Mouse (Mus musculus): ENCODE results near the gene Ube2c. TPM values are rescaled to one million over a fixed set of nuclear protein-coding genes. Genes with fewer than 3 reads are reported as not detected.
A peak's percentile ranks its signal among the peaks of the same experiment; 100 is the strongest.

Gene Ube2c
- polyA plus RNA-seq (2014; fragmentation: Nextera tagmentation; extraction: Ambion mirVana) = 396 and 433 TPM in 2 replicates

DNA sequence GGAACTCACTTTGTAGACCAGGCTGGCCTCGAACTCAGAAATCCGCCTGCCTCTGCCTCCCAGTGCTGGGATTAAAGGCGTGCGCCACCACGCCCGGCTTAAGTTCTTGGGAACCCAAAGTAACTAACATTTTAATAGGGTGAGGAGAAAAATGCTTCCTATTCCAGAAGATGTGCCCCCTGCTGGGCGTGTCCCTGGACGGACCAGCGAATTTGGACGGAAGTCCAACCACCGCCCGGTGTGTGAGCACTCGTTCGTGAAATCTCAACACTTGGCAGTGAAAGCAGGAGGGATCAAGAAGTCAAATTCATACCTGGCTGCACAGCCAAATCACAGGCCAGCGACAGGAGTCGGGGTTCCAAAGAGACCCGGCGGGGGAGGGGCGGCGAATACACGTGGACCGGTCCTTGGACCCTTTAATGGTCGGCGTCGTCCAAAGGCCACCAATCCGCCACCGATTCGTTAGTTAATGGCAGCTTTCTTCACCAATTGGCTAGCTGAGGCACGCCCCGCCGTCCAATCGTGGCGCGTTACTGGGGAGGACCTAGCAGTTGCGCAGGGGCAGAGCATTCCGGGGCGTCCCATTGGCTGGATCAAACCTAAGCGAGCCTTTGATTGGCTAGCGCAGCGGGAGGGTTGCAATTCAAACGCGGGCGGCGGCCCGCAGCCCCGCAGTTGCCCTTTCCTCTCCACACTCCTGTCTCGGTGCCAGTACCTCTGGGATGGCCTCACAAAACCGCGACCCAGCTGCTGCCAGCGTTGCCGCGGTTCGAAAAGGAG is at the start of gene Ube2c:
Gene Ube2c, plus strand, starts transcription at position 641 of the 780 bp plus-strand sequence.
- Histone ChIP-seq H3K4me1 (ENCODE audit: control insufficient read depth, insufficient read depth, low read length) (peaks cover 17% of the 10 kb centered on the region), H3K4me3 (ENCODE audit: low read depth, low read length) (peak within 1 kb of the TSS; percentile 87), H3K4me2 (replicated peaks; ENCODE audit: low read depth, low read length) (peak within 1 kb of the TSS; percentile 84), H3K27me3 (ENCODE audit: control insufficient read depth, insufficient read depth, low read length) (no peaks in the 10 kb centered on the region), H3K9me3 (ENCODE audit: control insufficient read depth, low read depth, low read length) (no peaks in the 10 kb centered on the region), H3K27ac (ENCODE audit: low read length) (no peak within 1 kb of the TSS; the same call in 1 of the 2 replicates), H3K36me3 (ENCODE audit: control insufficient read depth, insufficient read depth, low read length) (peaks cover 52% of the 10 kb centered on the region), H3K9ac (replicated peaks; ENCODE audit: low read depth, low read length) (peak within 1 kb of the TSS; percentile 80)
- ATAC-seq (ENCODE audit: insufficient number of reproducible peaks, insufficient read depth, low FRiP score, low read depth) = peak; percentile 99
- under 1% methylated on average over 52 of the region's 53 CpGs for WGBS

DNA sequence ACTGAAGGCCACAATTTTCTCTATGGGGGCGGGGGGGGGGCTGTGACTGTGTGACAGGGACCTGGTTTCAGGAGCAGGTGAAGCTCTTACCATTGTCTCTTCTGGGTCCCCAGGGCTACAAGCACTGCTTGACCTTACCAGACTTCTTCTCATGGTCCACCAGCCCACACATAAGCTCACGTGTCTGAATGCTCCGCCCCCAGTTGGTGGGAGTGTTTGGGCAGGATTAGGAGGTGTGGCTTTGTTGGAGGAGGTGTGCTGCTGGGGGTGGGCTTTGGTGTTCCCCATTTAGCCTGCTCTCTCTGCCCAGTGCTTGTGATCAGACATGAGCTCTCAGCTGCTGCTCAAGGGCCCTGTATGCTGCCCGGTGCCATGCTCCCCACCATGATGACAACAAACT is 46.4 kb upstream of the Ube2c start:
- no peak overlapping the region for H3K4me2 ChIP-seq (replicated peaks; ENCODE audit: low read depth, low read length)
- H3K4me1 ChIP-seq (ENCODE audit: control insufficient read depth, insufficient read depth, low read length) = no peaks in the 10 kb centered on the region
- ATAC-seq (ENCODE audit: insufficient number of reproducible peaks, insufficient read depth, low FRiP score, low read depth) = no peak
- no peaks in the 10 kb centered on the region for H3K27me3 ChIP-seq (ENCODE audit: control insufficient read depth, insufficient read depth, low read length)
- H3K27ac ChIP-seq (ENCODE audit: low read length) = no peak overlapping the region
- H3K9ac ChIP-seq (replicated peaks; ENCODE audit: low read depth, low read length) = no peak overlapping the region
- 74% methylated on average over 4 of the region's 4 CpGs for WGBS
- H3K36me3 ChIP-seq (ENCODE audit: control insufficient read depth, insufficient read depth, low read length) = no peaks in the 10 kb centered on the region
- no peak overlapping the region for H3K4me3 ChIP-seq (ENCODE audit: low read depth, low read length)
- no peaks in the 10 kb centered on the region for H3K9me3 ChIP-seq (ENCODE audit: control insufficient read depth, low read depth, low read length)

DNA sequence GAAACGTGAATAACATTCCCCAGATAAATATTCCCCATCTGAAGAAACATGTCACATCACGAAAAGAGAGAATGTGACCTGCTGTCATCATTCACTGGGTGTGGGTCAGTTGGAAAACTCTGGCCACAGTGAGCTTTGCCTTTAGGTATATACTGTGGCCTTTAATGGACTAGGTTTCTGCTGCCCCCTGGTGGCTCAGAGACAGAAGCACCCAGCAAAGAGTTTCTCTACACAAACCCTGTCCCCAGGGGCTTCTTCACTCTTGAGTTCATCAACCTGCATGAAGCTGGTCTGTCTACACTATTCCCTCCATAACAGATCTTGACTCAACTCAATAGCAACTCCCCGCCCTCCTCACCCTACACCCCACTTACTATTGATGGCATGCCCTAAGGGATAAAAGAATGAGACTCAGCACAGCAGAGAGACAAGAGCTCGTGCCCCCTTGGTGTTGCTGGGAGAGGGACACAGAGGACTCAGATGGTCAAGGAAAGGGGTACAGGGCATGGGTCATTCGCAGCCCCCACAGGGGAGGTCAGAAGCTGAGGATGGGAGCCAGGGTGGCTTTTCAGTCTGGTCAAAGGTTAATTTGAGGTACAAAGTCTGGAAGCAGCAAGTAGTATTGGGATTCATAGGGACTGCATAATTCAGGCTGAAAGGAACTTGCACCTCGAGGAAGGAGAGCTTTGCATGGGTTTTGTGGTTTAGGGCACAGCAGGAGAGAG is 43.6 kb upstream of the Ube2c start:
- no peak overlapping the region for H3K27ac ChIP-seq (ENCODE audit: low read length)
- H3K36me3 ChIP-seq (ENCODE audit: control insufficient read depth, insufficient read depth, low read length) = no peaks in the 10 kb centered on the region
- no peak overlapping the region for H3K4me2 ChIP-seq (replicated peaks; ENCODE audit: low read depth, low read length)
- no peaks in the 10 kb centered on the region for H3K9me3 ChIP-seq (ENCODE audit: control insufficient read depth, low read depth, low read length)
- 23% methylated on average over 6 of the region's 6 CpGs for WGBS
- no peak overlapping the region for H3K9ac ChIP-seq (replicated peaks; ENCODE audit: low read depth, low read length)
- no peaks in the 10 kb centered on the region for H3K27me3 ChIP-seq (ENCODE audit: control insufficient read depth, insufficient read depth, low read length)
- no peaks in the 10 kb centered on the region for H3K4me1 ChIP-seq (ENCODE audit: control insufficient read depth, insufficient read depth, low read length)
- ATAC-seq (ENCODE audit: insufficient number of reproducible peaks, insufficient read depth, low FRiP score, low read depth) = peak; percentile 67; the same call in 1 of the 2 replicates
- H3K4me3 ChIP-seq (ENCODE audit: low read depth, low read length) = no peak overlapping the region

DNA sequence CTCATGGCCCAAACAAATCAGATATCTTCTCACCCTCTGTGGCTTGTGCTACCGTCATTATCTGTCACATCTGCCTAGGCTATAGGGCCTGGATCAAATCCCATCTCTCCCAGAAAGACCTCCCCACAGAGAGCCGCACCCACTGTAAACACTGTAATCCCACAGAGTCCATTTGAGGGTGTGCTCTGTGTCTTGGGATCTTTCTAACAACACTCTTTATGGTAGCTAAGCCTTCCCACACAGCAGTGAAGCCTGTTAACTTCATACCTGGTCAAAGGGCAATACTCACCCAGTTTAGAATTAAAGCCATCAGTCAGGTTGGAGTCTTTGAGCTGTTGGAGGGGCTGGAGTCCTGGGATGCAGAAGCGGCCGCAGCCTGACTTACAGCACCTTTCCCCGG is 38.0 kb upstream of the Ube2c start:
- Histone ChIP-seq H3K4me1 (ENCODE audit: control insufficient read depth, insufficient read depth, low read length) (no peaks in the 10 kb centered on the region), H3K9me3 (ENCODE audit: control insufficient read depth, low read depth, low read length) (no peaks in the 10 kb centered on the region), H3K4me3 (ENCODE audit: low read depth, low read length) (no peak overlapping the region), H3K36me3 (ENCODE audit: control insufficient read depth, insufficient read depth, low read length) (no peaks in the 10 kb centered on the region), H3K27ac (ENCODE audit: low read length) (no peak overlapping the region), H3K4me2 (replicated peaks; ENCODE audit: low read depth, low read length) (no peak overlapping the region), H3K9ac (replicated peaks; ENCODE audit: low read depth, low read length) (no peak overlapping the region), H3K27me3 (ENCODE audit: control insufficient read depth, insufficient read depth, low read length) (no peaks in the 10 kb centered on the region)
- WGBS = 53% methylated on average over 5 of the region's 5 CpGs
- ATAC-seq (ENCODE audit: insufficient number of reproducible peaks, insufficient read depth, low FRiP score, low read depth) = no peak

DNA sequence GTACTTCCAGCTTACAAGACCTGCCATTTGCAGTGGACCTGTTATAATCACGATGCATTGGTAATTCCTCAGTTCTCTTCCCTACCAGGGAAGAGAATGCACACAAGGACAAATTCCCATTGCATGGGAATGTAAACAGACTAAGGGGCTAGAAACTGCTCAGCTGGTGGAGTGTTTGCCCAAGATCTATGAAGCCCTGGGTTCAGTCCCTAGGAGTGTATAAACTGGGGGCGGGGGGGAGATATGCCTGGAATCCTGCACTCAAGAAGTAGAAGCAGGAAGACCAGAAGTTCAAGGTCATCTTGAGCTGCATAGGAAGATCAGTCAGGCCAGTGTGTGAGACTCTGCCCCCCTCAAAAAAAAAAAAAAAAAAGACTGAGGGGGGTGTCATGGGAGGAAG is 36.4 kb upstream of the Ube2c start:
- Histone ChIP-seq H3K4me1 (ENCODE audit: control insufficient read depth, insufficient read depth, low read length) (no peaks in the 10 kb centered on the region), H3K27ac (ENCODE audit: low read length) (no peak overlapping the region), H3K4me2 (replicated peaks; ENCODE audit: low read depth, low read length) (no peak overlapping the region), H3K4me3 (ENCODE audit: low read depth, low read length) (no peak overlapping the region), H3K9me3 (ENCODE audit: control insufficient read depth, low read depth, low read length) (no peaks in the 10 kb centered on the region), H3K9ac (replicated peaks; ENCODE audit: low read depth, low read length) (no peak overlapping the region), H3K27me3 (ENCODE audit: control insufficient read depth, insufficient read depth, low read length) (no peaks in the 10 kb centered on the region), H3K36me3 (ENCODE audit: control insufficient read depth, insufficient read depth, low read length) (no peaks in the 10 kb centered on the region)
- 0 out of 2 replicates have a peak, but pooled peaks have one; percentile 28 for ATAC-seq (ENCODE audit: insufficient number of reproducible peaks, insufficient read depth, low FRiP score, low read depth)
- whole genome bisulfite sequencing = 55% methylated on average over 2 of the region's 2 CpGs

DNA sequence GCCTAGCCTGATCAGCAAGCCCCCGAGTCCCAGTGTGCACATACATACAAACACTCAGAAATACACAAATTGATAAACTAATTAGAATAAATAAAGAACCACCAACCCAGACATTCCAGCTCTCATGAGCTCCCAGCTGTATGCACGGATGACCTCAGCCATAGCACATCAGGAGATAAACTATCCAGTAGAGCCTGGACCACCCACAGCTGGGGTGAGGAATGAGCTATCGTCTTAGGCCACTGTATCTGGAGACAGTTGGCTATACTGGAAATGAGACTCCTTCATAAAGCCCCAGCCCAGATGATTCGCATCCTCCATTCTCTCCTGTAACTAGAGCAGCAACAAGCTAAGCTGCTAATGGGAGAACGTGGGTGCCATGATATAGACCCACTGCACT is 34.9 kb upstream of the Ube2c start:
- H3K27me3 ChIP-seq (ENCODE audit: control insufficient read depth, insufficient read depth, low read length) = no peaks in the 10 kb centered on the region
- WGBS = 58% methylated on average over 5 of the region's 5 CpGs
- no peak overlapping the region for H3K4me2 ChIP-seq (replicated peaks; ENCODE audit: low read depth, low read length)
- no peak overlapping the region for H3K4me3 ChIP-seq (ENCODE audit: low read depth, low read length)
- ATAC-seq (ENCODE audit: insufficient number of reproducible peaks, insufficient read depth, low FRiP score, low read depth) = no peak
- H3K9ac ChIP-seq (replicated peaks; ENCODE audit: low read depth, low read length) = no peak overlapping the region
- H3K36me3 ChIP-seq (ENCODE audit: control insufficient read depth, insufficient read depth, low read length) = no peaks in the 10 kb centered on the region
- no peak overlapping the region for H3K27ac ChIP-seq (ENCODE audit: low read length)
- H3K4me1 ChIP-seq (ENCODE audit: control insufficient read depth, insufficient read depth, low read length) = no peaks in the 10 kb centered on the region
- H3K9me3 ChIP-seq (ENCODE audit: control insufficient read depth, low read depth, low read length) = no peaks in the 10 kb centered on the region

DNA sequence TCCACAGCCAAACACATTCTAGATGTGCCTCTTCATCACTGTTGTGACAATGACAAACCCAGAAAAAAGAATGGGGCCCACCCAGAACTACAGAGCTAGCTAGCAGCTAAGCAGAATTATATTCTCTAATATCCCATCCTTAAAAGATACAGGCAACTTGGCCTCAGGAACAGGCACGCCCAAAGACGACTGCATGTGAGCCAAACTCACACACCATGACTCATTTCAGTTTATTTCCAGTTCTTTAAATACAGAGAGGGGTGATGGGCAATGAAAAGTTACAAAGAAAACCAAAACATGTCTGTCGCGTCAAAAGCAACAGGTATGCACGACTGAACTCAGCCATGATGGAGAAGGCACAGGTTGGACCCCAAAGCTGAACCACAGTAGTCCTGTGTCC is 34.3 kb upstream of the Ube2c start:
- 84% methylated on average over 5 of the region's 5 CpGs for WGBS
- H3K9ac ChIP-seq (replicated peaks; ENCODE audit: low read depth, low read length) = no peak overlapping the region
- H3K9me3 ChIP-seq (ENCODE audit: control insufficient read depth, low read depth, low read length) = no peaks in the 10 kb centered on the region
- no peaks in the 10 kb centered on the region for H3K4me1 ChIP-seq (ENCODE audit: control insufficient read depth, insufficient read depth, low read length)
- no peak overlapping the region for H3K27ac ChIP-seq (ENCODE audit: low read length)
- H3K4me3 ChIP-seq (ENCODE audit: low read depth, low read length) = no peak overlapping the region
- no peaks in the 10 kb centered on the region for H3K27me3 ChIP-seq (ENCODE audit: control insufficient read depth, insufficient read depth, low read length)
- ATAC-seq (ENCODE audit: insufficient number of reproducible peaks, insufficient read depth, low FRiP score, low read depth) = no peak
- no peaks in the 10 kb centered on the region for H3K36me3 ChIP-seq (ENCODE audit: control insufficient read depth, insufficient read depth, low read length)
- no peak overlapping the region for H3K4me2 ChIP-seq (replicated peaks; ENCODE audit: low read depth, low read length)

DNA sequence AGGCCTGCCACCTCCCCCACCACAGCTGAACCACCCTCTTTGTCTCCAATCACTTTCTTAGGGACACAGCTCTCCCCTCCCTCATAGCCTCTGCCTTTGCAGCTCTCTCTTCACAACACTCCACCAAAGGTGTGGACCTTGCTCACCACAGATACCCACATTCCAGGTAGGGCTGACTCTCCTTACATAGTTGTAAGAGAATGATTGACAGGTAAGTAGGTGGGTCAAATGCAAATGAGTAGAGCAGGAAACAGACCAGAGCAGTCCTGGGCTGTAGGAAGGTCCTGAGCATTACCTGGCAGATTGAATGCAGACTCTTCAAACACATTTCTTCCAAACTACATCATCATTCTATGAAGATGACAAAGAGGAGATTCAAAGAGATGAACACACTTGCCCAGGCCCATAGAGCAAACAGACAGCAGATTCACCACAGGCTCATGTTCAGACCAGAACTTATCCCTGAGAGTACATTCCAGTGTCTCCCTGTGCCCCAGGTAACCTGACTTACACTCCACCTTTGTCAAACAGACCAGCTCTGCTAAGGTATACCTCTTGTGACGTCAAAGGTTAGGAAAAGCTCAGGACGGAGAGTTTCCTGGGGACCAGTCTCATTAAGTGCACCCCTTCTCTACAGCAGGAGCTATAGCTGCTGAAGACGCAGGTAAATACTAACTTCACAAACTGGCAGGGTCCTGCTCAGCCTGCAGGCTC is 32.2 kb upstream of the Ube2c start:
- no peaks in the 10 kb centered on the region for H3K27me3 ChIP-seq (ENCODE audit: control insufficient read depth, insufficient read depth, low read length)
- H3K9ac ChIP-seq (replicated peaks; ENCODE audit: low read depth, low read length) = 0 out of 2 replicates have a peak overlapping the region, but pooled peaks have one; percentile 3
- no peak overlapping the region for H3K4me2 ChIP-seq (replicated peaks; ENCODE audit: low read depth, low read length)
- H3K27ac ChIP-seq (ENCODE audit: low read length) = no peak overlapping the region; the same call in 1 of the 2 replicates
- no peaks in the 10 kb centered on the region for H3K36me3 ChIP-seq (ENCODE audit: control insufficient read depth, insufficient read depth, low read length)
- no peak overlapping the region for H3K4me3 ChIP-seq (ENCODE audit: low read depth, low read length)
- H3K9me3 ChIP-seq (ENCODE audit: control insufficient read depth, low read depth, low read length) = no peaks in the 10 kb centered on the region
- peak; percentile 81 for ATAC-seq (ENCODE audit: insufficient number of reproducible peaks, insufficient read depth, low FRiP score, low read depth)
- H3K4me1 ChIP-seq (ENCODE audit: control insufficient read depth, insufficient read depth, low read length) = no peaks in the 10 kb centered on the region
- WGBS = 65% methylated on average over 3 of the region's 3 CpGs
